Mouse (Mus musculus): ENCODE measurements around the gene Lrba. TPM values are rescaled to one million over a fixed set of nuclear protein-coding genes. Genes with fewer than 3 reads are reported as not detected.

Lrba gene
- polyA plus RNA-seq, 1 experiment from 2014 or later = 1.8 TPM

GRCm38 (mm10) chr3:86797871-86798460, 573.5 kb downstream of the Lrba start:
- Histone ChIP-seq H3K4me1 (ENCODE audit: insufficient read depth) (peaks cover 15% of the 10 kb centered on the region), H3K9me3 (ENCODE audit: low read length) (no peaks in the 10 kb centered on the region), H3K4me2 (ENCODE audit: low read depth, low read length) (peak overlapping the region; percentile 66), H3K9ac (replicated peaks) (peak overlapping the region; percentile 55), H3K36me3 (replicated peaks; ENCODE audit: insufficient read depth, low read length) (no peaks in the 10 kb centered on the region), H3K27ac (ENCODE audit: low read depth) (peak overlapping the region; percentile 74), H3K4me3 (ENCODE audit: low read depth, low read length) (peak overlapping the region; percentile 49), H3K27me3 (ENCODE audit: insufficient read depth, low read length) (no peaks in the 10 kb centered on the region)
- ATAC-seq (no peak), DNase-seq (no peak)
- no peak for TF ChIP-seq CTCF (IDR thresholded peaks at IDR 0.05; ENCODE audit: low read depth)
- TF ChIP-seq EP300 (IDR thresholded peaks at IDR 0.05; ENCODE audit: low read depth) = no peak
- WGBS (ENCODE audit: insufficient replicate concordance) = 75% methylated on average over 13 of the region's 13 CpGs

GRCm38 (mm10) chr3:86799041-86799440, 574.6 kb downstream of the Lrba start:
- ATAC-seq (peak; percentile 99), DNase-seq (peak; percentile 71)
- Histone ChIP-seq H3K4me2 (ENCODE audit: low read depth, low read length) (peak overlapping the region; percentile 66), H3K4me1 (ENCODE audit: insufficient read depth) (peaks cover 12% of the 10 kb centered on the region), H3K27me3 (ENCODE audit: insufficient read depth, low read length) (no peaks in the 10 kb centered on the region), H3K27ac (ENCODE audit: low read depth) (peak overlapping the region; percentile 75), H3K36me3 (replicated peaks; ENCODE audit: insufficient read depth, low read length) (no peaks in the 10 kb centered on the region), H3K4me3 (ENCODE audit: low read depth, low read length) (peak overlapping the region; percentile 49), H3K9me3 (ENCODE audit: low read length) (no peaks in the 10 kb centered on the region), H3K9ac (replicated peaks) (peak overlapping the region; percentile 55)
- peak; percentile 90 for TF ChIP-seq EP300 (IDR thresholded peaks at IDR 0.05; ENCODE audit: low read depth)
- peak; percentile 39 for TF ChIP-seq CTCF (IDR thresholded peaks at IDR 0.05; ENCODE audit: low read depth)
- WGBS (ENCODE audit: insufficient replicate concordance) = 58% methylated on average over 9 of the region's 9 CpGs

GRCm38 (mm10) chr3:86800841-86801240, 576.4 kb downstream of the Lrba start:
- no peak overlapping the region for H3K27ac ChIP-seq (ENCODE audit: low read depth)
- H3K4me1 ChIP-seq (ENCODE audit: insufficient read depth) = peaks cover 12% of the 10 kb centered on the region
- WGBS (ENCODE audit: insufficient replicate concordance) = 70% methylated on average over 8 of the region's 8 CpGs

GRCm38 (mm10) chr3:86802825-86803224, 578.3 kb downstream of the Lrba start:
- no peak overlapping the region for H3K27ac ChIP-seq (ENCODE audit: low read depth)
- 42% methylated on average over 8 of the region's 8 CpGs for WGBS (ENCODE audit: insufficient replicate concordance)

More at GRCm38 (mm10) chr3:86800841-86801240, 576.4 kb downstream of the Lrba start:
- Histone ChIP-seq H3K4me3 (ENCODE audit: low read depth, low read length) (no peak overlapping the region), H3K27me3 (ENCODE audit: insufficient read depth, low read length) (no peaks in the 10 kb centered on the region), H3K9me3 (ENCODE audit: low read length) (no peaks in the 10 kb centered on the region), H3K9ac (replicated peaks) (no peak overlapping the region), H3K4me2 (ENCODE audit: low read depth, low read length) (no peak overlapping the region), H3K36me3 (replicated peaks; ENCODE audit: insufficient read depth, low read length) (no peaks in the 10 kb centered on the region)
- DNase-seq (no peak), ATAC-seq (no peak)
- TF ChIP-seq CTCF (IDR thresholded peaks at IDR 0.05; ENCODE audit: low read depth) (no peak), EP300 (IDR thresholded peaks at IDR 0.05; ENCODE audit: low read depth) (no peak)

GRCm38 (mm10) chr3:86804265-86804664, 579.8 kb downstream of the Lrba start:
- H3K4me1 ChIP-seq (ENCODE audit: insufficient read depth) = peaks cover 12% of the 10 kb centered on the region
- H3K9ac ChIP-seq (replicated peaks) = no peak overlapping the region
- H3K9me3 ChIP-seq (ENCODE audit: low read length) = no peaks in the 10 kb centered on the region
- H3K4me2 ChIP-seq (ENCODE audit: low read depth, low read length) = no peak overlapping the region
- H3K27ac ChIP-seq (ENCODE audit: low read depth) = no peak overlapping the region
- H3K27me3 ChIP-seq (ENCODE audit: insufficient read depth, low read length) = no peaks in the 10 kb centered on the region
- TF ChIP-seq EP300 (IDR thresholded peaks at IDR 0.05; ENCODE audit: low read depth) = no peak
- ATAC-seq (no peak), DNase-seq (no peak)
- WGBS (ENCODE audit: insufficient replicate concordance) = 83% methylated on average over 9 of the region's 9 CpGs
- no peak overlapping the region for H3K4me3 ChIP-seq (ENCODE audit: low read depth, low read length)
- no peaks in the 10 kb centered on the region for H3K36me3 ChIP-seq (replicated peaks; ENCODE audit: insufficient read depth, low read length)

More at GRCm38 (mm10) chr3:86802825-86803224, 578.3 kb downstream of the Lrba start:
- DNase-seq (peak; percentile 21), ATAC-seq (no peak)
- H3K4me2 ChIP-seq (ENCODE audit: low read depth, low read length) = no peak overlapping the region
- H3K27me3 ChIP-seq (ENCODE audit: insufficient read depth, low read length) = no peaks in the 10 kb centered on the region
- H3K4me3 ChIP-seq (ENCODE audit: low read depth, low read length) = no peak overlapping the region
- no peak overlapping the region for H3K9ac ChIP-seq (replicated peaks)
- TF ChIP-seq EP300 (IDR thresholded peaks at IDR 0.05; ENCODE audit: low read depth) = no peak
- TF ChIP-seq CTCF (IDR thresholded peaks at IDR 0.05; ENCODE audit: low read depth) = no peak
- no peaks in the 10 kb centered on the region for H3K36me3 ChIP-seq (replicated peaks; ENCODE audit: insufficient read depth, low read length)
- H3K4me1 ChIP-seq (ENCODE audit: insufficient read depth) = peaks cover 12% of the 10 kb centered on the region
- H3K9me3 ChIP-seq (ENCODE audit: low read length) = no peaks in the 10 kb centered on the region

- Histone ChIP-seq H3K4me3 (ENCODE audit: low read depth, low read length) (no peak overlapping the region), H3K27ac (ENCODE audit: low read depth) (no peak overlapping the region), H3K36me3 (replicated peaks; ENCODE audit: insufficient read depth, low read length) (no peaks in the 10 kb centered on the region), H3K27me3 (ENCODE audit: insufficient read depth, low read length) (no peaks in the 10 kb centered on the region), H3K4me2 (ENCODE audit: low read depth, low read length) (no peak overlapping the region), H3K9me3 (ENCODE audit: low read length) (no peaks in the 10 kb centered on the region), H3K9ac (replicated peaks) (no peak overlapping the region), H3K4me1 (ENCODE audit: insufficient read depth) (peaks cover 2% of the 10 kb centered on the region)
- no peak for ATAC-seq
- DNase-seq = no peak
- 89% methylated on average over 9 of the region's 9 CpGs for WGBS (ENCODE audit: insufficient replicate concordance)
- TF ChIP-seq CTCF (IDR thresholded peaks at IDR 0.05; ENCODE audit: low read depth) (no peak), EP300 (IDR thresholded peaks at IDR 0.05; ENCODE audit: low read depth) (no peak)
These were observed 582.4 kb downstream of the Lrba start for GRCm38 (mm10) chr3:86806834-86807233.
